Mouse (Mus musculus): ENCODE results near the gene Slc12a4. TPM values are rescaled to one million over a fixed set of nuclear protein-coding genes. Genes with fewer than 3 reads are reported as not detected.
"Not testable (repeated sequence)": the region's sequence is repeated elsewhere in the genome, so short reads cannot be mapped to it uniquely, and the experiment has no call there.

Slc12a4 gene
- 36.9 and 42.5 TPM in 2 replicates for total RNA-seq (2021)
- long read RNA-seq, experiment 1, transcript Slc12a4-202 (24 exons, 3,755 nt) = major isoform, 32 of 46 reads
- long read RNA-seq, experiment 1, partial matches to known transcripts = 6 of 46 reads
- long read RNA-seq, experiment 1, other reads (novel, unspliced or antisense) = 8 of 46 reads
- long read RNA-seq, experiment 2, transcript Slc12a4-202 (24 exons, 3,755 nt) = major isoform, 26 of 43 reads
- long read RNA-seq, experiment 2, partial matches to known transcripts = 8 of 43 reads
- long read RNA-seq, experiment 2, other reads (novel, unspliced or antisense) = 8 of 43 reads

DNA sequence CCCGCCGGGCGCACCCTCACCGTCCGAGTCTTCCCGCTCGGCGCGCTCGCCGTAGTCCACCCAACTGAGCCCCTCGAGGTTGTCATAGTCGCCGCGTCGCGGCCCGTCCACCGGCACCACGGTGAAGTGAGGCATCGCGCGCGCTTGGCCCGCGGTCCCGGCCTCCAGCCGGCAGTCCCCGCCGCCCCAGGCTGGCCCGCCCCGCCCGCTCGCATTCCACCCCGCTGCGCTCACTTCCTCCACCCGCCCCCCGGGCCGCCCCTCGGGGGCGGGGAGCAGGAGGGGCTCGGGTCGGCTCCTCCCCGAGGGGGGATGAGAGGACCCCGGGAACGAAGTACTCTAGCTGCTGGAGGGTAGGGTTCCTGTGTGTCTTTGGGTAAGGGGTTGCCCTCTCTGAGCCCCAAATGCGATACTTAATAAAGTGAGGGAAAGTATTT, at the start of gene Slc12a4:
Slc12a4 (minus strand) TSS at position 193 of the 437 bp plus-strand sequence.
- DNase-seq = peak; percentile 92

DNA sequence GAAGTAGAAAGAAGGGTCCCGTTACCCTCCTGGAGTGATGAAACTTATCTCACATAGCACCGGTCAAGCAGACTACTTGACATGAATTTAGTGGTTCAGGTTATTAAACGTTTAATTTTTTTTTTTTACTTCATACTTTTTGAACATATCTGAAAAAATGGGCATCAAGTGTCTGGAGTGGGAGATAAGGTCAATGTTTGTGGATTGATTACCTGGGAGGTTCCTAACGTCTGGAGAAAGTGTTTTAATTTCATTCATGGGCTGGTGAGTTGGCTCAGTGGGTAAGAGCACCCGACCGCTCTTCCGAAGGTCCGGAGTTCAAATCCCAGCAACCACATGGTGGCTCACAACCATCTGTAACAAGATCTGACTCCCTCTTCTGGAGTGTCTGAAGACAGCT, 46.3 kb upstream of the Slc12a4 start:
- DNase-seq = not testable (repeated sequence)

DNA sequence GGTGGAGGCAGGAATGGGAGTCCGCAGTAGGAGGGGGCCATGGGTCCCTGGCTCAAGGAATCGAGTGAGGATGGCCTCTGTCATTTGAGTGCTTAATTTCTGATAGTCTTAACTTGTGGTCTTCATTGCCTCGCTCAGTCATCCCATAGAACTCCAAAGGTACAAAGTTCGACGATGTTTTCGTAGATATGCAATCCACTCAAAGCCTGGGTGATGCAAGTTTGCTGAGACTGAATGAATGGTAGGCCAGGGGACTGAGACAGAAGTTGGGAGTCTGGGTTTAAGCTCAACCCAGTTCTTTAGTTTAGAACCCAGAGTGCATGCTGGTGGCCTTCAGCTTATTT, 45.7 kb upstream of the Slc12a4 start, which contains the start of gene Ddx28:
Ddx28 (minus strand) TSS at position 240 of the 344 bp plus-strand sequence.
- DNase-seq = no peak

DNA sequence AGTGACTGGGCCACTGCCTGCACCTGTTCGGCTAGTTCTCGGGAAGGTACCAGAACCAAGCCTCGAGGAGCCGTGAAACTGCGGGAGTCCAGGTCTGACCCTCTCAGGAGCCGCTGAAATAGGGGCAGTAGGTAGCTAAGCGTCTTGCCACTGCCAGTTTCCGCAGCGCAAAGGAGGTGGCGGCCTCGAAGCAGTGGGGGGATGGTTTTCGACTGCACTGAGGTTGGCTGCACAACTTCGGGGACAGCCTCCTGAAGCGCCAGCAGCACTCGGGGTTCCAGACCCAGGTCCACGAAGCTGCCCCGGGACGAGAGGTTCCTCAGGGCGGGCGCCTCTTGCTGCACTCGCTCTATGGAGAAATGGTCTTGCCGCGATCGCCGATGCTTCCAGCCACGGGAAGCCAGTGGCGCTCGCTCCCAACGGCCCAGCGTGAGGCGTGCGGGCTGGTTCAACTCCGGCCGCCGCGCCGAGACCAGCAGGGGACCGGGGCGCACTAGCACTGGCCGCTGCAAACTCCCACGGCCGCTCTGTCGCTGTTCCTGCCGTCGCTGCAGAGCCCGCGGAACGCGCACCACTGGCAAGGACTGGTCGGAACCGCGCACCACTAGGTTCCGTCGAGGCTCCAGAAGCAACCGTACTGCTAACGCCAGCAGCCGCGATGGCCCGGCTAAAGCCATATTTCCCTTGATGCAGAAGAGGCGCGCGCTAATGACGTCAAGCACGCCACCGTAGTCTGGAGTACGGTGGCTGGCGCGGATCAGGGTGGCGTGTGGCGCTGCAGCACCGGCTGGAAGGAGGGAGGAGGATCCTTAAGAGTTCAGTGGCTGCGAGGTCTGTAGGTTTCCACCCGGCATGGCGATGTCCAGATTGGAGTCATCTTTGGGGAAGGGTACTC, 45.1 kb upstream of the Slc12a4 start:
- DNase-seq = peak; percentile 96

DNA sequence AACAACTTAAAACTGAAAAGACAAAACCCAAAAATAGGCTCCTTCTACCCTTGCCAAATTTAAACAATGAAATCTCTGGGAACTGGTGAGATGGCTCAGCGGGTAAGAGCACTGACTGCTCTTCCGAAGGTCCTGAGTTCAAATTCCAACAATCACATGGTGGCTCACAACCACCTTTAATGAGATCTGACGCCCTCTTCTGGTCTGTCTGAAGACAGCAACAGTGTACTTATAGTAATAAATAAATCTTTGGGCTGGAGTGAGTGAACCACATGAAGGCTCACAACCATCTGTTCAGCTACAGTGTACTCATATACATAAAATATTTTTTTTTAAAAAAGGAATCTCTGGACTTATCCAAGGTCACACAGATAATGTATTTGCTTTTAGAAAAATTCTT, 42.0 kb upstream of the Slc12a4 start:
- DNase-seq = not testable (repeated sequence)

DNA sequence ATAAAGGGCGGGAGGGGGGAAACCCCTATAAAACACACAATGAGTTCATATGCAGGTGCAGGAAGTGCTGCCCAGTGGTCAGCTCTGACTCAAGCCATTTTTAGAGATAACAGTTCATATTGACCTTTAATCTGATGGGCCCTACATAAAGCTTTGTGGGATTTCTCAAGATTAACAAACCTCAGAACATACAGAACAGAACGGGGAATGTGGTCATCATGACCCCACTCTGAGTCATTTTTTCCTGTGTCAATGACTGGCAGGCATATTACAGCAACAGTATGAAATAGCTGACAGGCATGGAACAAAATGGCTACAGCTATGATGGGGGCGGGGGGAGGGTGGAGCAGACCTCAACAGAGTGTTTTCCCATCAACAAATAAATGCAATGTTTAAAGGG, 41.2 kb upstream of the Slc12a4 start:
- no peak for DNase-seq

DNA sequence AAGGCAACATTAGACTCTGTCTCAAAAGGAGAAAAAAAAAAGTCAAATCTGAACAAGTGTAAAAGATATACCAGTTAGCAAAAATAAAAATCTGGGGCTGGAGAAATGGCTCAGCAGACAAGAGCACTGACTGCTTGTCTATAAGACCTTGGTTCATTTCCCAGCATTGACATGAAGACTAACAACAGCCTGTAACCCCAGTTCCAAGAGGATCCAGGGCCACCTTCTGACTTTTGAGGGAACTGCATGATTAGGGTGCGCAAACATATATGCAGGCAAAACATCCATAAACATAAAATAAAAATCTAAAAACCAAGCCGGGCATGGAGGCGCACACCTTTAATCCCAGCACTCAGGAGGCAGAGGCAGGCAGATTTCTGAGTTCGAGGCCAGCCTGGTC, 40.5 kb upstream of the Slc12a4 start:
- no peak for DNase-seq

DNA sequence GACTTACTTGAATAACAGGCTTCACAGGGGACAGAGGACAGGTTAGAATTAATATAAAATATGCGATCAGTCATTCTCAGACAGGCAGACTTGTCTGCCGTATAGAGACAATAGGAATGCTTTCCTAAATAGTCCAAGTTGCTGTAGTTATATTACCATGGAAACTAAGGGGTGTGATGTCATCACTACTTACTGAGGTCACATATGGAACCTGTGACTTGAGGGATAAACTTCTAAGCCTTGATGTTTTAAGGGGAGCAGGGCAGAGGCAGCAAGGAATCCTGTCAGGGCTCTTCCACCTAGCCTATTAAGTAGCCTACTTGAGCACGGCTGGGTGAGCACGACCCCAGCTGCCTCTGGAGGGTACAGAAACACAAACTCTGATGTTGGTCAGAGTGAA, 40.0 kb upstream of the Slc12a4 start, which contains the start of gene Dpep2nb:
Dpep2nb (minus strand) TSS at position 101 of the 400 bp plus-strand sequence.
- DNase-seq = no peak

DNA sequence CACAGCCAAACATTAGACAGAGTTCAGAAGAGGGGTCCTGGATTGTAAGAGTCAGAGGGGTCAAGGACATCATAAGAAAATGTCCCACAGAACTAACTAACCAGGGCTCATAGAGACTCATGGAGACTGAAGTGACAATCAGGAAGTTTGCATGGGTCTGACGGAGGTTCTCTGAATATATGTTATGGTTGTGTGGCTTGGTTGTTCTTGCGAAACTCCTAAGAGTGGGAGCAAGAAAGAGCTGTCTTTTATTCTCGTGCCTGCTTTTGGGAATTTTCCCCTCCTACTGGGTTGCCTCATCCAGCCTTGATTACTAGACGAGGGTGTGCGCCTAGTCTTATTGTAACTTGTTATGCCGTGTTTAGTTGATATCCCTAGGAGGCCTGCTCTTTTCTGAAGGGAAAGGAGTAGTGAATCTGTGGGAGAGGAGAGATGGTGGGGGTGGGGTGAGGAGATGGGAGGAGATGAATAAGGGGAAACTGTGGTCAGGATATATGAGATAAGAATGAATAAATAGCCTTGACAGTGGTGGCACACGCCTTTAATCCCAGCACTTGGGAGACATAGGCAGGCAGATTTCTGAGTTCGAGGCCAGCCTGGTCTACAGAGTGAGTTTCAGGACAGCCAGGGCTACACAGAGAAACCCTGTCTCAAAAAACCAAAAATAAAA, 38.8 kb upstream of the Slc12a4 start:
- no peak for DNase-seq

DNA sequence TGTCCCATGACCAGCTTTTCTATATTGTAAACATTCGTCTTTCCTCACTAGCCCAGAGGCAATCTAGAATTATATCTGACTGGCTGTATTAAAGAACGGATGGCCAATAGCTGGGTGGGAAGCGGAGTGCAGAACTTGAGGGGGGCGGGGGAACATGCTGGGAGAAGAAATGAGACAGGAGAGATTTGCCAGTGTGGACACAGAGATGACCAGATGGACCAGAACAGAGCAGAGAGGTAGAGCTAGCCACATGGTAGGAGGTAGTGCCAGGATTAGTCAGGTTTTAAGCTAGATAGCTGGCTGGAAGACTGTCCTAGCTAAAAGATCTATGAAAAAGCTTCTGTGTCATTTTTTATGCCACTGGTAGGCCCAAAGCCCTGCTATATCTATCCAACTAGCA, 36.0 kb upstream of the Slc12a4 start:
- no peak for DNase-seq

DNA sequence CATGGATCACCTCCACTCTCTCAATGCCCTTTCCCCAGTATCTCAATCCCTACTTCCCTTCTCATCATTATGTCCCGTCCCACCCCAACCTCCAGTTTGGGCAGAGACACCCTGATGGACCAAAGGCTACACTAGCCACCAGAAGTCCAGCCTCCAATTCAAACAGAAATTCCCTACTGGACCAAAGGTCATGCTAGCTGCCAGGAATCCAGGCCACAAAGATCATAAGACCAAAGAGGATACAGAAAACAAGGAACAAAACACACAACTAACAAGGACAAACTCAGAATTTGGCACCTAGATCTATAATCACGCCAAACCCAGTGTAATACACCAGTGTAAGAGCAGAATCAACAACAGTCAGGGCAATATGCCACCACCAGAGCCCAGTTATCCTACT, 33.1 kb upstream of the Slc12a4 start:
- DNase-seq = peak; percentile 56

DNA sequence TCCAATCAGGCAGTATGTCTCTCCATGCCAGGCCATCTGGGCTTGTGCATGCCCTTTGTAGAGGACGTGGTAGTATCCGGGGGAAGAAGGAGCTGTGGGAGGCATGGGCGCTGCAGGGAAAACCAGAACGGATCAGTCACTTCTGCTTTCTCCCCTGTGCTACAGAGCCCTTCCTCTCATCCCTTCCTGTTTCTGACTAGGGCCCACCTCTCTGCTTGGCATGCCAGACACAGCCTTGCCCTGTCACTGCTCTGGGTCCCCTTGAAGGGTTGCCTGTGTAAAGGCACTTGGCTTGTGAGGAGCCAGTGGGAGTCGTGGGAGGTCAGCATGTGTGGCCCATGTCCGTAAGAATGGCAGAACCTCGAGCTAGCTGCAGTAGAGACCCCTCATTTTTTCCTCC, 30.5 kb upstream of the Slc12a4 start:
- no peak for DNase-seq

DNA sequence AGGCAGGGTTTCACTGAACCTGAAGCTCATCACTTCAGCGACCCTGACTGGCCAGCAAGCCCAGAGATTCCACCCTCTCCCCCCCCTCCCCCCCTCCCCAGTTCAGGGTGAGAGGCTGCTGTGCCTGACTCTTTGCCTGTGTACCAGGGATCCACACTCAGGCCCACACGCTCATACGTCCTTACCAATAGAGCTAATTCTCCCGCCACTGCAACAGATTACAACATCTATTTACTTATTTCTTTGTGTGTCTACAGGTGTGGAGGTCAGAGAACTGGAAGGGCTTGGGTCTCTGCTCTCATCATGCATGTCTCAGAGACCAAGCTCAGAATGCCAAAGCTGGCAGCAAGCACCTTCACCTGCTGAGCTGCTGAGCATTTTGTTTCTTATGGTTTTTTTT, 27.3 kb upstream of the Slc12a4 start:
- DNase-seq = no peak

DNA sequence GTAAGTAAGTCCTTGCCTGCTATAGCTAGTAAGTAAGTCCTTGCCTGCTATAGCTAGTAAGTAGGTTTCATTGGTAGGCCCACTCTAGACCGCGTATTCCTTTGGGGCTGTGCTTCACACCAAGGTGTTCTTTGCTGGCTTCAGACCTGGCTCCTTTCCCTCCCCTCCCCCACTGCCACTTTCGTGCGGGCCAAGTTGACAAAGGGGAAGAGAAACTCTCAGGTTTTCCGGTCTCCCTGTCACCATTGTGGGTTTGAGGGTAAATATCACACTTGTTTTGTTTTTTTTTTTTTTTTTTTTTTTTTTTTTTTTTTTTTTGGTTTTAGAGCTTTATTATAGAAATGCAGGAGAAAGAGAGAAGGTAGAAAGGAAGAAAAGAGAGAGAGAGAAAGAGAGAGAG, 26.6 kb upstream of the Slc12a4 start:
- DNase-seq = peak; percentile 57

DNA sequence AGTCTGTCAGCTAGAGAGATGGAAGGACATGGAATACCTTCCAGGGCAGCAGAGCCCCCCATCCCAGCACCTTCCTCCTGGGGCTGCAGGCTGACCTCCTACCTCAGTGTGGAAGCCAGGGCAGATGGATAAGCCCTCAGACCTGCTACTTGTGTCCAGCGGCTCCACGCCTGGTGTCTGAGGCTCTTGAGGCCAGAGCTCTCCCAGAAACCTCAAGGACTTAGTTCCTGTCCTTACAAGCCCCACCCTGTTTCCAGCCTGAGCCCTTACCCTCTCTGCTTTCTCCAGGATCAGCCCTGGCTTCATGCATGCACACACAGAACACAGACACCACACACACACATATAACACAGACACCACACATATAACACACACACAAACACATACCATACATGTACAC, 25.6 kb upstream of the Slc12a4 start:
- no peak for DNase-seq

DNA sequence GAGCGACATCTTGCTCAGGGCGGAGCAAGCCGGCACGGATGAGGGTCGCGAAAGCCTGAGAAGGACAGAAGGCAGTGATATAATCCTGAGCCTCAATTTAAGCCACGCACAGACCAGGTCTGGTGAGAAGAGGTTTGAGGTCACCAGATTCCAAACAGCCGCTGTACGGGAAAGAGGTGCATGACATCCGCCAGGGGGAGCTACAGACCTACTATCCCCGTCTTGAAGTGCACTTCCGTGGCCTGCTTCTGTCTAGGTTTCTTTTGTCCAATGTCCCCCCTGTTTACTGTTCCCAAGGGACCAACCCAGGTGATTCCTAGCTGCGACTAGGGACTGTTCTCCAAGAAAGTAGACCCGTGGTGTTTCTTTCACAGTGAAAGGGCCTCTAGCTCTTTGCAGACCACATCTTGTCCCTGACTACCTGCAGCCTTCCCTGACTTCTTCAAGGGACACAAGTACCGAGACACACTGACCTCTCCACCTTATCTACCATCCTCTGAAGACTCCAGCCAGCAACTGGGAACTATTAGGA, 25.0 kb upstream of the Slc12a4 start, which contains the start of gene Dus2:
Dus2 (plus strand) TSS at position 482 of the 532 bp plus-strand sequence.
- DNase-seq = peak; percentile 93

DNA sequence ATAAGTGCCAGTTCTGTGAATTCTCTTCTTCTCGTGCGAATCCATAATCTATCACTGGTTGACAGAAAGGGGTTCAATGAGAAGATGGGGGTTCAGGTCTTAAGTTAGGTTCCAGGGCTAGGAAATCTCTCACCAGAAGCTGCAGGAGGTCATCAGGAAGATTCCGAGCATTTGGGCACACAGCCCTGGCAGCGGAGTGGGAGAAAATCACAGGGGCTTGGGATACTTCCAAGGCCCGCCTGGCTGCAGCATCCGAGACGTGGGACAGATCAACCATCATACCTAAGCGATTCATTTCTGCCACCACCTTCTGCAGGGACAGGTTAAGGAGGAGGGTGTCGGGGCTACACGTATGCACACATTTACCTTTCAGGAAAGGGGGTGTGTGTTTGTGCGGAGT, 22.6 kb upstream of the Slc12a4 start:
- DNase-seq = no peak

DNA sequence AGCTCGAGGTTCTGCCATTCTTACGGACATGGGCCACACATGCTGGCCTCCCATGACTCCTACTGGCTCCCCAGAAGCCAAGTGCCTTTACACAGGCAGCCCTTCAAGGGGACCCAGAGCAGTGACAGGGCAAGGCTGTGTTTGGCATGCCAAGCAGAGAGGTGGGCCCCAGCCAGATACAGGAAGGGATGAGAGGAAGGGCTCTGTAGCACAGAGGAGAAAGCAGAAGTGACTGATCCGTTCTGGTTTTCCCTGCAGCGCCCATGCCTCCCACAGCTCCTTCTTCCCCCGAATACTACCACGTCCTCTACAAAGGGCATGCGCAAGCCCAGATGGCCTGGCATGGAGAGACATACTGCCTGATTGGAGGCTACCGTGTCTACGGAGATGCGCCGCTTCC, 17.5 kb upstream of the Slc12a4 start:
- not testable (repeated sequence) for DNase-seq

DNA sequence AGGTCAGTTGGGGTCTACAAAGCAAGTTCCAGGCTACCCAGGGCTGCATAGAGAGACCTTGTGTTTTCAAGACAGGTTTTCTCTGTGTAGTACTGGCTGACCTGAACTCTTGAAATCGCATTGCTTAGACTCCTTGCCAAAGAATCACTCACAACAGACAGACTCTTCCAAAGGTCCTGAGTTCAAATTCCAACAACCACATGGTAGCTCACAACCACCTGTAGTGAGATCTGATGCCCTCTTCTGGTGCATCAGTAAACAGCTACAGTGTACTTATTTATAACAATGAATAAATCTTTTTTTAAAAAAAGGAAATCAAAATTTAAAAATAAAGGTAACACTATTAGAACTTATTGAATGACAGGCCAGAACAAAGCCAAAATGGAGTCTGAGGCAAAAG, 15.2 kb upstream of the Slc12a4 start:
- DNase-seq = no peak

DNA sequence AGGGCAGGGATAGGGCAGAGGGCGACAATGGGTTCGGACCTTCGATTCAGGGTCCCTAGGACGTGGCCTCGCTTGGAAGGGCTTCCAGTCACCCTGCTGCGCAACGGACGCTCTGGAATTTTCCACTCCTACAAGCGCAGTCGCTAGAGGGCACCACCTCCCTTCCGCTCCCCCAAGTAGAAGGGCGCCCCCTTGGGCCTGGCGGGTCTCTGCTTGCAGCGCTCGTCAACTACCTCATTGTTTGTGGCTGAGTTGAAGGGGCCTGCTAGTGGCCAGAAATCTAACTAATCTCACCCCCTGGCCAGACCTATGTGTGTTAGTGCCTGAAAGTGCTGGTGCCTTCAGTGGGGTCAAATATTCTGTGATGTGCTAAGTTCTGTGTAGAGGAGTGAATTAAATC, 13.4 kb upstream of the Slc12a4 start, which contains the start of gene Dpep3:
Dpep3 (minus strand) TSS at position 105 of the 400 bp plus-strand sequence.
- no peak for DNase-seq

DNA sequence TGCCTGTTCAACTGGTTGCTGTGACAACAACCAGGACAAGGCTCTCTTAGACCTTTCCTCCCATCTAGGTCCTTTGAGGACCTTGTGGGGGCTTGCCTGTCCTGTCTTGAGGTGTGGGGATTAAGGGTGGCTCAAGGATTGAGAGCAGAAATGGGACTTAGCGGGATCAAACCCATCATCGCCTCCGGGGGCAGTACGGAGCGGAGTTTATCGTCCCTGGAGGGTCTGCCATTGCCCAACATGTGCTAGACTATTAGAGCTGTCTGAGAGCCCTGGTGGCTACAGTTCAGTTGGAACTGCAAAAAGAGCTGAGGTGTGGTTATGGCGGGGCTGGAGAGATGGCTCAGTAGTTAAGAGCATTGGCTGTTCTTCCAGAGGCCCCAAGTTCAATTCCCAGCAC, 9.5 kb upstream of the Slc12a4 start:
- DNase-seq = no peak

DNA sequence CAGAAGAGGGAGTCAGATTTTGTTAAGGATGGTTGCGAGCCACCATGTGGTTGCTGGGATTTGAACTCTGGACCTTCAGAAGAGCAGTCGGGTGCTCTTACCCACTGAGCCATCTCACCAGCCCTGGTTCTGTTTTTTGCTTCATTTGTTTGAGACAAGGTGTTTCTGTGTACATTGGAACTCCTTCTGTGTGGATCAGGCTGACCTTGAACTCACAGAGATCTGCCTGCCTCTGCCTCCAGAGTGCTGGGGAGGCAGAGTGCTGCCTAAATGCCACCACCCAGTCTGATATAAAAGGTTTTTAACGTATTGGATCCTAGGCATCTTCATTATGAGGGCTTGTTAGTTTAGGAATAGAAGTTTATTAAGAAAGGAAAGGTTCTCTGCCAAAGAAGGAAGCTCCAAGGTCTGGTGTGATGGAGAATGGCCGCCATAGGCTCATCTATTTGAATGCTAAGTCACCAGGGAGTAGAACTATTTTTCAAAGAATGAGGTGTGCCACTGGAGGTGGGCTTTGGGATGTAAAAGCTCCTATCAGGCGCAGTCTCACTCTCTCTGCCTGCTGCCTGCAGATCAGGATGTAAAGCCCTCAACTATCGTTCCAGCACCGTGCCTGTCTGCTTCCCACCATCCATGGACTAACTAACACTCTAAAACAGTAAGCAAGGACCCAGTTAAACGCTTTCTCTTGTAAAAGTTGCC, 5.3 kb upstream of the Slc12a4 start:
- DNase-seq = no peak
